Mouse (Mus musculus) limb, embryonic 13.5 days (tissue): ENCODE measurements around the gene Gm49384. TPM values are rescaled to one million over a fixed set of nuclear protein-coding genes. Genes with fewer than 3 reads are reported as not detected.

Source experiments
- ATAC-seq: fragments of 200-750 bp; cut with Nextera tagmentation; 2 replicates; pipeline ENCODE4 v1.8.0; 2017; ENCODE audit warnings: low read depth, moderate number of reproducible peaks, moderate TSS enrichment; ENCODE audit not compliant: low FRiP score
- H3K27ac ChIP-seq: fragments of 300-500 bp; sonication (generic); 2 replicates; pipeline ENCODE4 v1.5.1; 2015; ENCODE audit warnings: inconsistent platforms, mild to moderate bottlenecking, moderate library complexity
- H3K27me3 ChIP-seq: fragments of 300-500 bp; sonication (generic); 2 replicates; pipeline ENCODE4 v1.6.1; 2015; ENCODE audit warnings: mild to moderate bottlenecking, inconsistent platforms
- H3K36me3 ChIP-seq: fragments of 300-500 bp; sonication (generic); 2 replicates; pipeline ENCODE4 v1.6.1; 2015; ENCODE audit warnings: inconsistent platforms, mild to moderate bottlenecking, moderate library complexity
- H3K4me1 ChIP-seq: fragments of 300-500 bp; sonication (generic); 2 replicates; pipeline ENCODE4 v1.6.1; 2015; ENCODE audit warnings: inconsistent platforms
- H3K4me2 ChIP-seq: fragments of 300-500 bp; sonication (generic); replicated peaks from 2 replicates; pipeline ENCODE4 v1.6.1; 2015; ENCODE audit warnings: inconsistent platforms, mild to moderate bottlenecking, moderate library complexity
- H3K4me3 ChIP-seq: fragments of 300-500 bp; sonication (generic); 2 replicates; pipeline ENCODE4 v1.5.1; 2015; ENCODE audit warnings: moderate library complexity, mild to moderate bottlenecking, inconsistent platforms
- H3K9ac ChIP-seq: fragments of 300-500 bp; sonication (generic); 2 replicates; pipeline ENCODE4 v1.6.1; 2015; ENCODE audit warnings: mild to moderate bottlenecking, inconsistent platforms
- H3K9me3 ChIP-seq: fragments of 300-500 bp; sonication (generic); 2 replicates; pipeline ENCODE4 v1.6.1; 2016; ENCODE audit warnings: inconsistent platforms
- WGBS: fragments of 180-500 bp; shearing (Covaris S2); methylation state at CpG from one replicate; pipeline ENCODE4 v1.1.7; 2015; 5-methylcytosine and 5-hydroxymethylcytosine counted together
- polyA plus RNA-seq: library from polyadenylated mRNA; unstranded; fragments of >200 nt; fragmentation: Nextera tagmentation; extraction: Ambion mirVana; gene quantifications from 2 replicates; pipeline ENCODE4 v1.2.1, GENCODE M21; 2015

The Gm49384 gene
- 31.8 and 32.1 TPM in 2 replicates for polyA plus RNA-seq

DNA sequence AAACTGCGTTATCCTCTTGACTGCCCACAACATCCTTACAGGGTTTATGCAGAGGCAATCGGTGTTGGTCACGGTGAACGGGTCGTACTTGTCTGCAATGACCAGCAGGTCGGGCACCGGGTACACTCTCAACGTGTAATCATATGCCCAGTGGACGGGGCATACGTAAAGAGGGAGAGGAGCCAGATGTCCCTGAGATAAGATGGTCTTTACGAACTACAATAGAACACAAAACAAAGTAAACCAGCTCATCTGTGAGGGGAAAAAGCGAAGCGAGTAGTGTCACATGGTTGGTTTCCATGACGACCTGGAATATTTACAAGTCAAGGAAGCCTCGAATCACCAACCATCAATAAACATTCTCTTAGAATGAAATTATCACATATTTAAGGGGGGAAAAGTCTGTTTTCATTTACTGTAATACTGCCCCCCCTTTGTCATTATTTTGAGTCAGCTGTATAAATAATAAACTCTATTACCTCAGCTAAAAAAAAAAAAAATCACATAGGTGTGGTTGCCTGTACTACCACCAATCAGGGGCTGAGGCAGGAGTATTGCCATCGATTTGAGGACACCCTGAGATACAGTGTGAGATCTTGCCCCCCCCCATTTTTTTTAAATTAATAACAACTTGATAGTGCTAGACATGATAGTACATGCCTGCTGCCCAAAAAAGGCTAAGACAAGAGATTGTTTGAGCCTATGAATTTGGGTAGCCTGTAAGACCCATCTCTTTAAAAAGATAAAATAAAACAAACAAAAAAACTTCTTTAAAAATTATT lies at the start of gene Gm49384:
Gene Gm49384, minus strand, starts transcription at position 216 of the 782 bp plus-strand sequence.
- Histone ChIP-seq H3K9me3 (no peaks in the 10 kb centered on the region), H3K4me2 (no peak within 1 kb of the TSS), H3K27ac (no peak within 1 kb of the TSS), H3K9ac (no peak within 1 kb of the TSS), H3K4me1 (peaks cover under 1% of the 10 kb centered on the region), H3K27me3 (no peaks in the 10 kb centered on the region), H3K36me3 (peaks cover 69% of the 10 kb centered on the region), H3K4me3 (no peak within 1 kb of the TSS)
- ATAC-seq, result no peak
- 86% methylated on average over 16 of the region's 16 CpGs for WGBS

DNA sequence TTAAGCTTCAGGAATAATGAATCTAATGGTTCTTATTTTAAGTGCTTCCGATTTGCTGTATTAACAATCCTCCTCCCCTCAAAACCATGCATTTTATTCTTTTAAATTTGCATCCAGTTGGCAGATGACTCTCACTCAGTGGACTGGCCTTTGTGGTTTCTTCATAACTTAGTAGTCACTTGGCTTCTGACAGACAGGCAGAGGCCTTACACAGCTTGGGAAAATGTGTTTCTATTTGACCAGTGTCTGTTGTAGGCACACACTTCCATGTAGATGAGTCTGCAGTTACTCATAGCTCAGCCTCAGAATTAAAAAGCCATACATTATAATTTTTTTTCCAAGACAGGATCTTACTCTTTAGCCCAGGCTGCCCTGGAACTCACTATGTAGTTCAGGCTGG lies 49.7 kb upstream of the Gm49384 start:
- H3K9me3 ChIP-seq, result no peaks in the 10 kb centered on the region
- no peak overlapping the region for H3K4me3 ChIP-seq
- WGBS, result 89% methylated on average over 1 of the region's 1 CpGs
- no peak overlapping the region for H3K27ac ChIP-seq
- no peaks in the 10 kb centered on the region for H3K4me1 ChIP-seq
- H3K9ac ChIP-seq, result no peak overlapping the region
- no peak for ATAC-seq
- H3K27me3 ChIP-seq, result no peaks in the 10 kb centered on the region
- H3K4me2 ChIP-seq, result no peak overlapping the region
- no peaks in the 10 kb centered on the region for H3K36me3 ChIP-seq

DNA sequence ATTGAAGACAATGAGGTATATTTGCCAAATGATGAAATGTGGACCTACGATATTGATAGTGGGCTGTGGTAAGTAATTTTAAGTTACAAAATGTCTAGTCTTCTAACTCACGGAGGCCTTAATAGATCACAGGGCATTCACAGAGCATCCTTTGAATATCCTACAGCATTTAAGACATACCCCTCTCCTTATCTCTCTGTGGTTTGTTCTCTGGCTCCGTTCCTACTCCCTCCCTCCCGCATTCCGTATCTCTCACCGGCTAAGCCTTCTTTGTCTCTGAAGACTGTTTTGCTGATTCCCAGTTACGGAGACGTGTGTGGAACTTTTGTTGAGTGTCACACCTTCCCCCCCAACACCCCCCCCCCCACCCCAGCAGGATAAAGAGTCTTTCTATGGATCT lies 46.7 kb upstream of the Gm49384 start:
- ATAC-seq, result no peak
- no peak overlapping the region for H3K4me3 ChIP-seq
- H3K9ac ChIP-seq, result no peak overlapping the region
- no peak overlapping the region for H3K27ac ChIP-seq
- WGBS, result 85% methylated on average over 8 of the region's 8 CpGs
- no peaks in the 10 kb centered on the region for H3K36me3 ChIP-seq
- H3K27me3 ChIP-seq, result no peaks in the 10 kb centered on the region
- no peak overlapping the region for H3K4me2 ChIP-seq
- H3K4me1 ChIP-seq, result no peaks in the 10 kb centered on the region
- H3K9me3 ChIP-seq, result no peaks in the 10 kb centered on the region

GRCm38 (mm10) chr12:69249766-69250165 lies 45.7 kb upstream of the Gm49384 start:
- H3K27me3 ChIP-seq, result no peaks in the 10 kb centered on the region
- H3K4me2 ChIP-seq, result no peak overlapping the region
- no peak overlapping the region for H3K9ac ChIP-seq
- no peak overlapping the region for H3K27ac ChIP-seq
- no peaks in the 10 kb centered on the region for H3K9me3 ChIP-seq
- WGBS, result 85% methylated on average over 4 of the region's 4 CpGs
- H3K4me3 ChIP-seq, result no peak overlapping the region
- no peaks in the 10 kb centered on the region for H3K36me3 ChIP-seq
- no peak for ATAC-seq
- H3K4me1 ChIP-seq, result no peaks in the 10 kb centered on the region

DNA sequence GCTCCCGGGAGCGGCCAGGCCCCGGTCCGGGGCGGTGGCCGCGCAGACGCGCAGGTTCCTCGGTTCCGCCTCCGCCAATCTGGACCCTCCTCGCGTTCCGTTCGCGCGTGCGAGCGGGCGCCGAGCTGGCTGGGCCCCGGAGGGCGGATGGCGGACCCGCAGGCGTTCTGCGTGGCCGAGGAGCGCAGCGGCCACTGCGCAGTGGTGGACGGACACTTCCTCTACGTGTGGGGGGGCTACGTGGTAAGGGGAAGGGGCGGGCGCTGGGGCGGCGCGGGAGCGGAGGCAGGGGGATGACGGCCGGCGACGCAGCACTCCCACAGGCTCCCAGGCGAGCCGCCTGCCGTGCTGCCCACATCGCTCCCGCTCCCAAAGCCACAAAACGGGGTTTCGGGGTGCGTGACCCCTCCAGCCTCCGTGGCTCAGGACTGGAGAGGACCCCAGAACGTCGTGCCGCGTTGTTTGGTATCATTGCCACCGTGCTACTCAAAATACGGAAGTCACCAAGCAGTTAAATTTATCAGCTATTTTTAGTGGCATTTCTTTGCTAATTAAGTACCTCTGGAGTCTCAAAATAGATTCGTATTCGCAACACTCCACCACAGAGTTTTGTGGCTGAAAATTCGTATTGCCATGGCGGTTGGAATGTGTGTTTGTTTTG lies 37.8 kb upstream of the Gm49384 start:
- H3K27ac ChIP-seq, result peak overlapping the region; percentile 79
- under 1% methylated on average over 64 of the region's 64 CpGs for WGBS
- H3K27me3 ChIP-seq, result no peaks in the 10 kb centered on the region
- ATAC-seq, result peak; percentile 91
- H3K9me3 ChIP-seq, result no peaks in the 10 kb centered on the region
- H3K4me2 ChIP-seq, result peak overlapping the region; percentile 65
- H3K4me1 ChIP-seq, result peaks cover 8% of the 10 kb centered on the region
- no peaks in the 10 kb centered on the region for H3K36me3 ChIP-seq
- H3K9ac ChIP-seq, result peak overlapping the region; percentile 86
- H3K4me3 ChIP-seq, result peak overlapping the region; percentile 71

DNA sequence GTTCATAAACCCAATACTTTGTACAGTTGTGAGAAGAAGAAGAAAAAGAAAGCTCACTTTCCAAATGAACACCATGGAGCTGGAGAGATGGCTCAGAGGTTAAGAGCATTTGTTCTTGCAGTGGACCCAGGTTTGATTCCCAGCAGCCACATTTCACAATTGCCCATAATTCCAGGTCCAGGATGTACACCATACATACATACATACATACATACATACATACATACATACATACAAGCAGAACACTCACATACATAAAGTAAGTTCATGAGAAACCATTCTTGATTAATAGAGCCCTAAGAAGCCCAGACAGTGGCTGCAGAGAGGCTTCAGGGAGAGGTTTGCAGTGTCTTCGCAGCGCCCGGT lies 37.3 kb upstream of the Gm49384 start:
- Histone ChIP-seq H3K4me3 (peak overlapping the region; percentile 71), H3K27ac (peak overlapping the region; percentile 79), H3K36me3 (no peaks in the 10 kb centered on the region), H3K9me3 (no peaks in the 10 kb centered on the region), H3K9ac (peak overlapping the region; percentile 86), H3K4me2 (peak overlapping the region; percentile 65), H3K4me1 (peaks cover 8% of the 10 kb centered on the region), H3K27me3 (no peaks in the 10 kb centered on the region)
- WGBS, result 4% methylated on average over 3 of the region's 3 CpGs
- 0 out of 2 replicates have a peak, but pooled peaks have one; percentile 16 for ATAC-seq

- peak within 1 kb of the TSS; percentile 86 for H3K9ac ChIP-seq
These were observed 36.8 kb upstream of the Gm49384 start, which contains the start of gene Klhdc1 for GRCm38 (mm10) chr12:69240876-69241275. Klhdc1 (plus strand) TSS chr12:69241176.

DNA sequence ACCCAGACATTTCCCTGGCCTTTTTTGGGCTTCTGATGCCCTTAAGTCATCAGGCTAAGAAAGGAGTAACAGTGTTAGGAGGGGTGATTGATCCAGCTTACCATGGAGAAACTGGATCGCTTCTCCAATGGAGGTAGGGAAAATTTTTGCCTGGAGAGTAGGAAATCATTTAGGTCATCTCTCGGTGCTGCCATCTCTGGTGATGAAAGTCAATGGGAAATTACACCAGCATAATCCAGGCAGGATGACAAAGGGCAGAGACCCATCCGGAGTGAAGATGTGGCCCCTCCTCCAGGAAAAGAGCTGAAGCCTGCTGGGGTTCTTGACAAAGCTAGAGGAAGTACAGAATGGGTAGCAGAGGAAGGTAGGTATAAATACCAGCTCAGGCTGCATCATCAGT lies 34.2 kb upstream of the Gm49384 start:
- peaks cover 8% of the 10 kb centered on the region for H3K4me1 ChIP-seq
- no peaks in the 10 kb centered on the region for H3K27me3 ChIP-seq
- H3K36me3 ChIP-seq, result no peaks in the 10 kb centered on the region
- H3K4me2 ChIP-seq, result no peak overlapping the region
- no peak overlapping the region for H3K4me3 ChIP-seq
- ATAC-seq, result no peak
- no peaks in the 10 kb centered on the region for H3K9me3 ChIP-seq
- H3K27ac ChIP-seq, result no peak overlapping the region
- no peak overlapping the region for H3K9ac ChIP-seq
- 41% methylated on average over 3 of the region's 3 CpGs for WGBS

More at GRCm38 (mm10) chr12:69240876-69241275, 36.8 kb upstream of the Gm49384 start, which contains the start of gene Klhdc1:
- Histone ChIP-seq H3K27me3 (no peaks in the 10 kb centered on the region), H3K9me3 (no peaks in the 10 kb centered on the region), H3K4me3 (peak within 1 kb of the TSS; percentile 71), H3K4me2 (peak within 1 kb of the TSS; percentile 65), H3K27ac (peak within 1 kb of the TSS; percentile 79), H3K4me1 (peaks cover 8% of the 10 kb centered on the region), H3K36me3 (no peaks in the 10 kb centered on the region)
- WGBS, result 61% methylated on average over 6 of the region's 6 CpGs
- no peak for ATAC-seq

DNA sequence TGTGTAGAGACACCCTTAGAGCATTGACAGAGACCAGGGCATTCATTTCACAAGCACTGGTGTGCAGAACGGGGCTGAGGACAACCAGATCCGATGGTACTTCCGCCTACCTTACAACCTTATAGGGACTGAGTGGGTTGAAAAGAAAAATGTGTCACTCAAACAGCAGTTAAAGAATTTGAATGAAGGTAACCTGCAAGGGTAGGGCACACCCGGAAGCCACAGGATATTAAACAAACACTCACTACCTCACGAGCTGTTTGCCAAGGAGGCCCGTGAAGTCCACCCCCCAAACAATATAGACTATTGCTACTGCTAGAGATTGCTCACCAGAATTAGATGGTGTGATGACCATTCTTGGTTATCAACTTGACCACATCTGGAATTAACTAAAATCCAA lies 31.7 kb upstream of the Gm49384 start:
- WGBS, result 89% methylated on average over 6 of the region's 6 CpGs
- H3K9ac ChIP-seq, result no peak overlapping the region
- peaks cover 2% of the 10 kb centered on the region for H3K4me1 ChIP-seq
- no peak overlapping the region for H3K4me2 ChIP-seq
- H3K36me3 ChIP-seq, result no peaks in the 10 kb centered on the region
- no peak for ATAC-seq
- no peaks in the 10 kb centered on the region for H3K27me3 ChIP-seq
- no peaks in the 10 kb centered on the region for H3K9me3 ChIP-seq
- H3K27ac ChIP-seq, result no peak overlapping the region
- H3K4me3 ChIP-seq, result no peak overlapping the region

- ATAC-seq, result no peak
- Histone ChIP-seq H3K9me3 (no peaks in the 10 kb centered on the region), H3K4me2 (no peak overlapping the region), H3K4me3 (no peak overlapping the region), H3K36me3 (peaks cover 14% of the 10 kb centered on the region), H3K9ac (no peak overlapping the region), H3K4me1 (peaks cover 4% of the 10 kb centered on the region; the same call in 1 of the 2 replicates), H3K27ac (no peak overlapping the region), H3K27me3 (no peaks in the 10 kb centered on the region)
- 66% methylated on average over 2 of the region's 2 CpGs for WGBS
These were observed 25.2 kb upstream of the Gm49384 start for GRCm38 (mm10) chr12:69229251-69229650.

- Histone ChIP-seq H3K4me2 (peak within 1 kb of the TSS; percentile 59), H3K4me3 (peak within 1 kb of the TSS; percentile 65), H3K9ac (peak within 1 kb of the TSS; percentile 65), H3K27me3 (no peaks in the 10 kb centered on the region), H3K27ac (peak within 1 kb of the TSS; percentile 89), H3K4me1 (peaks cover 4% of the 10 kb centered on the region; the same call in 1 of the 2 replicates), H3K9me3 (no peaks in the 10 kb centered on the region), H3K36me3 (peaks cover 23% of the 10 kb centered on the region)
- ATAC-seq, result peak; percentile 97
- 0% methylated on average over 37 of the region's 37 CpGs for WGBS
These were observed 23.9 kb upstream of the Gm49384 start, which contains the start of gene Pole2 for GRCm38 (mm10) chr12:69227776-69228466. Pole2 (minus strand) TSS chr12:69228195.
